Mouse (Mus musculus) cerebellum, adult 2 months (tissue): ENCODE results near the gene Pip4k2b. TPM values are rescaled to one million over a fixed set of nuclear protein-coding genes. Genes with fewer than 3 reads are reported as not detected.
A peak's percentile ranks its signal among the peaks of the same experiment; 100 is the strongest.

Source experiments
- DNase-seq, 2 experiments: peaks; one replicate each; pipeline ENCODE4 v3.0.0; 2021
- H3K27ac ChIP-seq: fragments of 200-500 bp; 2 replicates; pipeline ENCODE4 v1.5.1; 2012; ENCODE audit warnings: low read length, control low read depth, inconsistent platforms; ENCODE audit not compliant: insufficient read depth
- H3K27me3 ChIP-seq: fragments of 200-500 bp; 2 replicates; pipeline ENCODE4 v1.6.1; 2012; ENCODE audit warnings: inconsistent platforms, mild to moderate bottlenecking, low read length, moderate library complexity; ENCODE audit not compliant: control insufficient read depth, insufficient read depth
- H3K4me1 ChIP-seq: fragments of 200-500 bp; 2 replicates; pipeline ENCODE4 v1.6.1; 2011; ENCODE audit warnings: low read length; ENCODE audit not compliant: control insufficient read depth, insufficient read depth
- H3K4me3 ChIP-seq: fragments of 200-500 bp; replicated peaks from 2 replicates; pipeline ENCODE3; 2011; ENCODE audit warnings: mild to moderate bottlenecking, low read depth, low read length, control low read depth; ENCODE audit not compliant: insufficient read depth
- CTCF ChIP-seq: fragments of 200-500 bp; IDR thresholded peaks from 2 replicates; pipeline ENCODE4 v1.5.1; 2011; ENCODE audit warnings: low read depth, mild to moderate bottlenecking, control low read depth, low read length, moderate library complexity, borderline replicate concordance; ENCODE audit not compliant: insufficient read depth
- POLR2A ChIP-seq: fragments of 200-500 bp; IDR thresholded peaks from 2 replicates; pipeline ENCODE4 v1.6.1; 2011; ENCODE audit warnings: low read length, control low read depth, borderline replicate concordance; ENCODE audit not compliant: insufficient read depth
- WGBS: fragments of 180-500 bp; shearing (Covaris S2); methylation state at CpG from one replicate; pipeline ENCODE4 v1.1.7; 2018; 5-methylcytosine and 5-hydroxymethylcytosine counted together
- polyA plus RNA-seq: library from polyadenylated mRNA; depleted of rRNA; stranded (reverse); fragments of >200 nt; gene quantifications from 2 replicates; pipeline ENCODE4 v1.2.3, GENCODE M21; 2012

Gene Pip4k2b
- polyA plus RNA-seq, 1 experiment: 49.5 TPM

- TF ChIP-seq POLR2A (no peak), CTCF (no peak)
Observed at GRCm38 (mm10) chr11:97744718-97745330, 320 bp upstream of the Pip4k2b start.

GRCm38 (mm10) chr11:97743423-97743822, 1.1 kb downstream of the Pip4k2b start:
- Histone ChIP-seq H3K4me1 (peaks cover 20% of the 10 kb centered on the region), H3K27ac (no peak overlapping the region), H3K27me3 (no peaks in the 10 kb centered on the region), H3K4me3 (peak overlapping the region; percentile 74)
- no peak for TF ChIP-seq POLR2A
- no peak for TF ChIP-seq CTCF
- peak in 1 of 2 experiments; percentile 21 for DNase-seq
- 11% methylated on average over 9 of the region's 9 CpGs for WGBS

More at GRCm38 (mm10) chr11:97744718-97745330, 320 bp upstream of the Pip4k2b start:
- Histone ChIP-seq H3K27me3 (no peaks in the 10 kb centered on the region), H3K4me3 (peak overlapping the region; percentile 100), H3K4me1 (peaks cover 20% of the 10 kb centered on the region), H3K27ac (peak overlapping the region; percentile 95)
- peak; percentile 99 for DNase-seq
- under 1% methylated on average over 35 of the region's 57 CpGs for WGBS

GRCm38 (mm10) chr11:97742591-97742990, 1.9 kb downstream of the Pip4k2b start:
- Histone ChIP-seq H3K4me1 (peaks cover 20% of the 10 kb centered on the region), H3K27ac (no peak overlapping the region), H3K4me3 (peak overlapping the region; percentile 74), H3K27me3 (no peaks in the 10 kb centered on the region)
- peak in 1 of 2 experiments; percentile 14 for DNase-seq
- WGBS: 45% methylated on average over 9 of the region's 9 CpGs
- TF ChIP-seq CTCF: no peak
- no peak for TF ChIP-seq POLR2A

- TF ChIP-seq POLR2A: no peak
- no peak for TF ChIP-seq CTCF
- peaks cover 20% of the 10 kb centered on the region for H3K4me1 ChIP-seq
- WGBS: 56% methylated on average over 5 of the region's 5 CpGs
- no peak overlapping the region for H3K27ac ChIP-seq
- no peak for DNase-seq
- H3K27me3 ChIP-seq: no peaks in the 10 kb centered on the region
- no peak overlapping the region for H3K4me3 ChIP-seq
Observed at GRCm38 (mm10) chr11:97742157-97742556, 2.3 kb downstream of the Pip4k2b start.

- no peak overlapping the region for H3K27ac ChIP-seq
- H3K4me3 ChIP-seq: no peak overlapping the region
- no peaks in the 10 kb centered on the region for H3K27me3 ChIP-seq
- DNase-seq: no peak
- TF ChIP-seq CTCF (no peak), POLR2A (no peak)
- 29% methylated on average over 7 of the region's 7 CpGs for WGBS
- H3K4me1 ChIP-seq: peaks cover 20% of the 10 kb centered on the region
Observed at GRCm38 (mm10) chr11:97740190-97740589, 4.3 kb downstream of the Pip4k2b start.

- TF ChIP-seq POLR2A (no peak), CTCF (no peak; the same call in 1 of the 2 replicates)
- Histone ChIP-seq H3K27ac (no peak overlapping the region), H3K4me1 (peaks cover 20% of the 10 kb centered on the region), H3K4me3 (no peak overlapping the region), H3K27me3 (no peaks in the 10 kb centered on the region)
- 90% methylated on average over 3 of the region's 3 CpGs for WGBS
- no peak for DNase-seq
Observed at GRCm38 (mm10) chr11:97739155-97739554, 5.3 kb downstream of the Pip4k2b start.

- H3K27me3 ChIP-seq: no peaks in the 10 kb centered on the region
- H3K27ac ChIP-seq: no peak overlapping the region
- no peak overlapping the region for H3K4me3 ChIP-seq
- WGBS: 62% methylated on average over 6 of the region's 6 CpGs
- peaks cover 20% of the 10 kb centered on the region for H3K4me1 ChIP-seq
- DNase-seq: no peak
- no peak for TF ChIP-seq CTCF
- TF ChIP-seq POLR2A: no peak
Observed at GRCm38 (mm10) chr11:97738703-97739102, 5.8 kb downstream of the Pip4k2b start.

GRCm38 (mm10) chr11:97737600-97737999, 6.9 kb downstream of the Pip4k2b start:
- Histone ChIP-seq H3K4me1 (peaks cover 11% of the 10 kb centered on the region; the same call in 1 of the 2 replicates), H3K27me3 (no peaks in the 10 kb centered on the region), H3K27ac (0 out of 2 replicates have a peak overlapping the region, but pooled peaks have one; percentile 12), H3K4me3 (no peak overlapping the region)
- DNase-seq: no peak
- 20% methylated on average over 4 of the region's 4 CpGs for WGBS
- TF ChIP-seq POLR2A (no peak), CTCF (no peak)
